Mouse (Mus musculus) frontal cortex, postnatal 14 days (tissue): ENCODE measurements around the gene Zbtb41.

Experiments
- DNase-seq, 2 experiments: peaks; one replicate each; pipeline ENCODE4 v3.0.0; 2022; ENCODE audit warnings: low spot score in 2 of 2

Zbtb41 gene

DNA sequence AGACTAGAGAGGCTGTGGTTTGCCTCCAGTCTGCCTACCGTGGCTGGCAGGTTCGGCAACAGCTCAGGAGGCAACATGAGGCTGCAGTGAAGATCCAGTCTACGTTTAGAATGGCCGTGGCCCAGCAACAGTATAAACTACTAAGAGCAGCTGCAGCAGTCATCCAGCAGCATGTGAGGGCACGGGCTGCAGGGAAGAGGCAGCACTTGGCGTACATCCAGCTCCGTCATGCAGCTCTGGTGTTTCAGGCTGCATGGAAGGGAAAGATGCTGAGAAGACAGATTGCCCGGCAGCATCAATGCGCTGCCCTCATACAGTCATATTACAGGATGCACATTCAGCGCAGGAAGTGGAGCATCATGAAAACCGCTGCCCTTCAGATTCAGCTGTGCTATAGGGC, 56.8 kb downstream of the Zbtb41 start:
- no peak for DNase-seq

DNA sequence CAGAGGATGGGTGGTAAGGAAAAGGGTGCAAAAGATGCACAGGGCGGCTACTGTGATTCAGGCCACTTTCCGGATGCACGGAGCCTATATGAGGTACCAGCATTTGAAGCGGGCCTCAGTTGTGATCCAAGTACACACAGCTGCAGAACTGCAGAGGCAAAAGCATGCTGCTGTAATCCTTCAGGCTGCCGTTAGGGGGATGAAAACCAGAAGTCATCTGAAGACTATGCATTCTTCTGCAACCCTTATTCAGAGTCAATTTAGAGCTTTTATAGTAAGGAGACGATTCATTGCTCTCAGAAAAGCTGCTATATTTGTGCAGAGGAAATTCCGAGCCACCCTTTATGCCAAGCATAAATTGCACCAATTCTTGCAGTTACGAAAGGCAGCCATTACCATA, 58.2 kb downstream of the Zbtb41 start:
- no peak for DNase-seq

DNA sequence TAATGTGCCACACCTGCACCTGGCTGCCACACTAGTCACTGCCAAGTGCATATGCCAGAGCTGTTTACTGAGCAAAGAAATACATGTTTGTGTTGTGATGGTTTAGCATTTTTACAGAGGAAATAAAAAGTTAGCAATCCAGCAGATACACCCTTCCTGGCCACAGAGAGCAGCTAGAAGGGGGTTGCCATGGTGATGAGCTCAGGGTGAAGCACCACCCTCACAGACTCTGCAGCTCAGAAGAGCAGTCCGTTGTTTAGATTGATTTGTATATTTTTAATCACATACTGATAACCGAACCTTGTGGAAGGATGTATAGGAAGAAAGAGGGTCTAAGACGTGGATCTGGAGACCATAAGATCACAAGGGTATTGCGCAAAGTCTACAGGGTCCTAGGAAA, 59.1 kb downstream of the Zbtb41 start:
- no peak for DNase-seq

DNA sequence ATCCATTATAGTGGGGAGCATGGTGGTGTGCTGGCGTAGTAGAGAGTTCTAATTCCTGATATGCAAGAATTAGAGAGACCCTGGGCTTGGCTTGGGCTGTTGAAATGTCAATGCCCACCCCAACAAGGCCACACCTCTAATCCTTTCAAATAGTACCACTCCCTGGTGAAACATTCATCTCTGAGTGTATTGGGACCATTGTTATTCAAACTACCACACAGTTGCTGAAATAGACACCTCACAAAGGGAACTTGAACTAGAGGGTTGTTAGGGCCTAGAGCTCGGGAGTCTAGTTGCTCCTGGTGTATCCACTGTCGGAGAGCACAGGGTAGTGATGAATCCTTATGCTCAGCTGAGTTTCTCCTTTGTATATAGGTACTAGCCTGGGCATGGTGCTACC, 72.5 kb downstream of the Zbtb41 start:
- no peak for DNase-seq

DNA sequence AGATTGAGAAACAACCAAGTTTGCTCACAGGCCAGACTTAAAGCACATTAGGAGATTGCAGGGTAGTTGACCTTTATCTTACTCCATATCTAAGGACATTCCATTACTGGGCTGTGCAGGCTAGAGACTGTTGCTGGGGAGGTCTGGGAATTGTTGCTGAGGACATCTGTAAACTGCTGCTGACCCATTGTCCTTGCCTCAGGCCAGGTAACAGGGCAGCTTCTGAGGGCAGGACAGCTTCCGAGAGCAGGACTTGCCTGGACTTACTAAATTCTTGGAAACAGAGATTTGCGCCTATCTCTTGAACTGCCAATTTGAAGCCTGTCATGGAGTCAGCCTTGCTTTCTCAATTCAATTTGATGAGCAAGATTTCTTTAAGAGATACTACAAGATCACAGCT, 73.3 kb downstream of the Zbtb41 start:
- no peak for DNase-seq

DNA sequence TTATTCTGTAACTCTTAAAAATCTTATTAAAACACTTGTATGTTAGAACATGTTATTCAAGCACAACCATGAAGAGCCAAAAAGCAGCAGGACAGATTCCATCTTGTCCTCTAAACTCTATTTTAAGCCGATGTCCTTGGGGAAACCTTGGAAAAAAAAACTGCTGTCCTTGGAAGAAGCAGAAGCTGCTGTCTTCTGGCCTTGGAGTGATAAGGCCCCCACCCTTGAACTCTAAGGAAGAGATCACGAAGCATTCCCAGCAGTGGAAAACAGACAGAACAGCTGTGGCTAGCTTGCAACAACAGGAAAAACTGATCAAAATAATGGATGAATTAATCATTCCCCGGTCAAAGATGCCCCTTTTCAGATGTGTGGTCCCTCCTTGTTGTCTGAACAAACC, 74.1 kb downstream of the Zbtb41 start:
- no peak for DNase-seq

DNA sequence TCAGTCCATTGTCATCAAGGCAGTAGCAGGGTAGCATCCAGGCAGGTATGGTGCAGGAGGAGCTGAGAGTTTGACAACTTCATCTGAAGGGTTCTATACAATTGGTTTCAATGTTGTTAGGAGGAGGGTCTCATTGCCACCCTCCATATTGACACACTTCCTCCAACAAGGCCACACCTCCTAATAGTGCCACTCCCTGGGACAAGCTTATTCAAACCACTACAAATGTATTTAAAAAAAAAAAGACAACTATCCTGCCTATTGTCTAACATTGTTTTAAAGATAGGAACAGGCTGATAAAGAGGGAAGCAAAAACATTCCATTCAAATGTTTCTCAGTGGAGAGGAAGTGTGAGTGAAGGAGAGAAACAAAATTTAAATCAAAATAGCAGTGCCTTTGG, 77.7 kb downstream of the Zbtb41 start:
- no peak for DNase-seq

DNA sequence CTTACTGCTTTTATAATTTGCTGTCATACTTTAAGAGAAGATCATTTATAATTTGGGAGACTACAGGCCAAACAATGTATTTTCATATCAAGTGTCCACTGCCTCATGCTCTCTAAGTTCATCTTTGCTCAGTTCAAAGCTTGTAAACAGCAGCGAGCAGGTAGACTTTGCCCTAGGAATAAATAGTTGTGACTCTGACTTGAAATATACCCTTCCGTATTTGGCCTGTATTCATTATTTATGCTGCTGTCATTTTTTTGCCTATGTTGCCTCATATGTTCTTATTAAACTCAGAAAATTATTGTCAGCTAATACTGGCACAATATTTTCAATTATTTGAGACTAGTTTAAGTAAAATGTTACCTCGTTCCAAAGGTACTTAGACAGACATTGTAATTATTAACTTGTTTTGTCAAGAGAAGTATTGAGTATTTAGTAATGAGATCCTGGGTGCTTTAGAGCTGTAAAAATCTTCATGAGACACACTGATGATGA, 79.2 kb downstream of the Zbtb41 start, which contains the start of gene F13b:
TSS of gene F13b (plus strand) at position 445 of the 495 bp plus-strand sequence.
- no peak for DNase-seq
